Mouse (Mus musculus) MEL (cell line): ENCODE results near the gene Cbl. TPM values are rescaled to one million over a fixed set of nuclear protein-coding genes. Genes with fewer than 3 reads are reported as not detected.

Experiments used
- DNase-seq: peaks from one replicate; pipeline ENCODE4 v3.0.0; 2011; ENCODE audit warnings: low read depth, low spot score
- H3K27ac ChIP-seq: 2 replicates; pipeline ENCODE4 v1.5.1; 2012; ENCODE audit warnings: low read depth, mild to moderate bottlenecking, control low read depth, low read length, moderate library complexity; ENCODE audit not compliant: control insufficient read depth
- H3K27me3 ChIP-seq, 2 experiments: fragments of 150-350 bp in 1 of 2; sonication (generic) in 1 of 2; 2 replicates each; pipeline ENCODE4 v1.6.1; 2012; ENCODE audit warnings: low read length in 2 of 2, mild to moderate bottlenecking in 2 of 2, improper control_type of control experiment in 1 of 2, moderate library complexity in 1 of 2; ENCODE audit not compliant: insufficient read depth in 2 of 2, control insufficient read depth in 1 of 2
- H3K36me3 ChIP-seq, 2 experiments: 2 replicates each; pipeline ENCODE4 v1.6.1; 2012 to 2014; ENCODE audit warnings: low read length in 2 of 2, improper control_type of control experiment in 1 of 2, inconsistent platforms in 1 of 2, mild to moderate bottlenecking in 1 of 2; ENCODE audit not compliant: insufficient read depth in 2 of 2, control insufficient read depth in 1 of 2
- H3K4me1 ChIP-seq, 2 experiments: fragments of 150-350 bp in 1 of 2; sonication (generic) in 1 of 2; 2 replicates each; pipeline ENCODE4 v1.6.1; 2012; ENCODE audit warnings: low read length in 2 of 2, improper control_type of control experiment in 1 of 2, mild to moderate bottlenecking in 1 of 2; ENCODE audit not compliant: insufficient read depth in 2 of 2, control insufficient read depth in 1 of 2
- H3K4me3 ChIP-seq, 2 experiments: fragments of 150-350 bp in 1 of 2; sonication (generic) in 1 of 2; 2 replicates each; pipeline ENCODE4 v1.5.1; 2012; ENCODE audit warnings: low read depth in 2 of 2, low read length in 2 of 2, mild to moderate bottlenecking in 2 of 2, moderate library complexity in 2 of 2, control low read depth in 1 of 2, improper control_type of control experiment in 1 of 2; ENCODE audit not compliant: control insufficient read depth in 1 of 2, insufficient read depth in 1 of 2
- H3K79me2 ChIP-seq: 2 replicates; pipeline ENCODE4 v1.6.1; 2012; ENCODE audit warnings: mild to moderate bottlenecking, low read length, moderate library complexity; ENCODE audit not compliant: control insufficient read depth, poor library complexity, insufficient read depth
- H3K9ac ChIP-seq: 2 replicates; pipeline ENCODE4 v1.6.1; 2012; ENCODE audit warnings: low read depth, mild to moderate bottlenecking, control low read depth, low read length, moderate library complexity; ENCODE audit not compliant: control insufficient read depth, poor library complexity, severe bottlenecking
- H3K9me3 ChIP-seq: fragments of 150-350 bp; sonication (generic); replicated peaks from 2 replicates; pipeline ENCODE4 v1.6.1; 2012; ENCODE audit warnings: mild to moderate bottlenecking, low read length, improper control_type of control experiment, moderate library complexity; ENCODE audit not compliant: insufficient read depth
- CHD1 ChIP-seq: IDR thresholded peaks from 2 replicates; pipeline ENCODE4 v1.6.1; 2012; ENCODE audit warnings: low read depth, mild to moderate bottlenecking, inconsistent platforms, low read length, improper control_type of control experiment
- E2F4 ChIP-seq: IDR thresholded peaks from 2 replicates; pipeline ENCODE4 v1.6.1; 2011; ENCODE audit warnings: low read depth, low read length, improper control_type of control experiment, borderline replicate concordance
- ELF1 ChIP-seq: IDR thresholded peaks from 2 replicates; pipeline ENCODE4 v1.6.1; 2014; ENCODE audit warnings: low read depth, mild to moderate bottlenecking, inconsistent platforms, low read length, improper control_type of control experiment, moderate library complexity
- ETS1 ChIP-seq: IDR thresholded peaks from 2 replicates; pipeline ENCODE4 v1.6.1; 2012; ENCODE audit warnings: low read depth, mild to moderate bottlenecking, inconsistent platforms, low read length, improper control_type of control experiment, moderate library complexity
- GATA1 ChIP-seq: IDR thresholded peaks from 2 replicates; pipeline ENCODE4 v1.6.1; 2011; ENCODE audit warnings: low read depth, low read length, improper control_type of control experiment
- HCFC1 ChIP-seq: IDR thresholded peaks from 2 replicates; pipeline ENCODE4 v1.6.1; 2012; ENCODE audit warnings: low read depth, mild to moderate bottlenecking, inconsistent platforms, low read length, improper control_type of control experiment, moderate library complexity
- KAT2A ChIP-seq: conservative IDR thresholded peaks from 2 replicates; pipeline ENCODE4 v1.6.1; 2012; ENCODE audit warnings: low read depth, low read length, improper control_type of control experiment, inconsistent platforms
- MAFK ChIP-seq: IDR thresholded peaks from 2 replicates; pipeline ENCODE4 v1.6.1; 2011; ENCODE audit warnings: low read depth, mild to moderate bottlenecking, low read length, improper control_type of control experiment, borderline replicate concordance
- MAX ChIP-seq: IDR thresholded peaks from 2 replicates; pipeline ENCODE4 v1.6.1; 2011; ENCODE audit warnings: low read length, improper control_type of control experiment
- MXI1 ChIP-seq: IDR thresholded peaks from 2 replicates; pipeline ENCODE4 v1.6.1; 2011; ENCODE audit warnings: mild to moderate bottlenecking, low read depth, low read length, improper control_type of control experiment
- MYB ChIP-seq: IDR thresholded peaks from 2 replicates; pipeline ENCODE4 v1.6.1; 2011; ENCODE audit warnings: mild to moderate bottlenecking, low read depth, low read length, improper control_type of control experiment
- POLR2AphosphoS2 ChIP-seq: IDR thresholded peaks from 2 replicates; pipeline ENCODE4 v1.6.1; 2011; ENCODE audit warnings: low read length, improper control_type of control experiment
- POLR2AphosphoS5 ChIP-seq: IDR thresholded peaks from 2 replicates; pipeline ENCODE4 v1.6.1; 2012; ENCODE audit warnings: low read depth, borderline replicate concordance, mild to moderate bottlenecking, inconsistent platforms, low read length, moderate library complexity, mixed read lengths
- SIN3A ChIP-seq: IDR thresholded peaks from 2 replicates; pipeline ENCODE4 v1.6.1; 2012; ENCODE audit warnings: low read length, improper control_type of control experiment, inconsistent platforms
- TAL1 ChIP-seq: IDR thresholded peaks from 2 replicates; pipeline ENCODE4 v1.6.1; 2012; ENCODE audit warnings: mild to moderate bottlenecking, inconsistent platforms, low read length, moderate library complexity, mixed read lengths
- TBP ChIP-seq: IDR thresholded peaks from 2 replicates; pipeline ENCODE4 v1.8.0; 2011; ENCODE audit warnings: low read depth, low read length, improper control_type of control experiment
- UBTF ChIP-seq: IDR thresholded peaks from 2 replicates; pipeline ENCODE4 v1.6.1; 2012; ENCODE audit warnings: low read depth, mild to moderate bottlenecking, inconsistent platforms, low read length, improper control_type of control experiment, moderate library complexity, borderline replicate concordance; ENCODE audit not compliant: insufficient read depth
- USF1 ChIP-seq: IDR thresholded peaks from 2 replicates; pipeline ENCODE4 v1.6.1; 2014; ENCODE audit warnings: low read depth, mild to moderate bottlenecking, inconsistent platforms, low read length, improper control_type of control experiment, moderate library complexity
- USF2 ChIP-seq, 2 experiments: IDR thresholded peaks; 2 replicates each; pipeline ENCODE4 v1.6.1; 2011 to 2012; ENCODE audit warnings: improper control_type of control experiment in 2 of 2, low read length in 2 of 2, borderline replicate concordance in 1 of 2, inconsistent platforms in 1 of 2, low read depth in 1 of 2, mild to moderate bottlenecking in 1 of 2; ENCODE audit not compliant: insufficient read depth in 1 of 2
- ZC3H11A ChIP-seq: IDR thresholded peaks from 2 replicates; pipeline ENCODE4 v1.6.1; 2012; ENCODE audit warnings: low read depth, mild to moderate bottlenecking, inconsistent platforms, low read length, improper control_type of control experiment
- ZKSCAN1 ChIP-seq: IDR thresholded peaks from 2 replicates; pipeline ENCODE4 v1.6.1; 2012; ENCODE audit warnings: low read depth, mild to moderate bottlenecking, inconsistent platforms, low read length, improper control_type of control experiment, moderate library complexity
- ZMIZ1 ChIP-seq: IDR thresholded peaks from 2 replicates; pipeline ENCODE4 v1.6.1; 2012; ENCODE audit warnings: low read depth, mild to moderate bottlenecking, inconsistent platforms, low read length, improper control_type of control experiment, moderate library complexity
- polyA plus RNA-seq, 2 experiments: library from polyadenylated mRNA; stranded (reverse) in 1 of 2; unstranded in 1 of 2; fragments of >175 nt in 1 of 2; fragments of >200 nt in 1 of 2; gene quantifications; 2 replicates each; pipeline versions ENCODE4 v1.2.1 to v1.2.4; 2012; ENCODE audit warnings: low replicate concordance in 2 of 2, low read depth in 1 of 2; ENCODE audit not compliant: insufficient read length in 2 of 2, insufficient read depth in 1 of 2, missing spikeins in 1 of 2
- total RNA-seq: library from RNA; depleted of rRNA; stranded (reverse); fragments of 300-350 nt; gene quantifications from 2 replicates; pipeline ENCODE4 v1.2.3, GENCODE M21; 2012

The Cbl gene
- total and polyA plus RNA-seq, 3 experiments, result 9.1 to 41.1 (median 36.8) TPM

DNA sequence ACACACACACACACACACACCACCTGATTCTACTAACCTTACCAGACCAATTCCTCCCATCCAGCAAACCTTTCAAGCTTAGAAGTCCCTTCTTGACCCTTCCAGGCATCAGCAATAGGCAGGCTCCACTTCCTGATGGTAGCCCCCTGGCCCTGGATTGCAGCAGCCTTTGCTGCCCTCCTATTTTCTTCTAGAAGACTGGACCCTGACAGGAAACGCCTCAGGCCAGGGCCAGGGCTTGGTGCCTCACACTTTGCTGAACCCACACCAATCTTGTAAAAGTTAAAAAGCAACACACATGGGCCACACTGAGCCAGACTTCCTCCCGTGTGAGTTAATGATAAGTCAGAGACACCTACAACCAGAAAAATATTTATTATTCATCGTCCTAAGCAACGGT, 3.3 kb upstream of the Cbl start:
- Histone ChIP-seq H3K4me1 (peaks cover 0 to 2% of the 10 kb centered on the region in 2 experiments; a peak in 3 of 4 replicates), H3K4me3 (no peak overlapping the region), H3K36me3 (peaks cover 0 to 5% of the 10 kb centered on the region in 2 experiments; a peak in 2 of 4 replicates)
- TF ChIP-seq USF1 (no peak), MXI1 (no peak), SIN3A (no peak), TBP (no peak), USF2 (IDR thresholded peaks at IDR 0.05; ENCODE audit: borderline replicate concordance in 1 of 2, insufficient read depth in 1 of 2, low read depth in 1 of 2, low read length in 2 of 2) (no peak), ZKSCAN1 (no peak), POLR2AphosphoS5 (no peak), ELF1 (no peak), ZMIZ1 (no peak), KAT2A (no peak), GATA1 (no peak), MAFK (no peak), E2F4 (no peak)
- TF ChIP-seq, all 39 proteins: peak for 0
- no peaks in the 10 kb centered on the region for H3K9me3 ChIP-seq
- H3K9ac ChIP-seq, result no peak overlapping the region
- H3K79me2 ChIP-seq, result peaks cover 10% of the 10 kb centered on the region
- DNase-seq, result no peak
- H3K27ac ChIP-seq, result no peak overlapping the region
- H3K27me3 ChIP-seq, result no peaks in the 10 kb centered on the region

DNA sequence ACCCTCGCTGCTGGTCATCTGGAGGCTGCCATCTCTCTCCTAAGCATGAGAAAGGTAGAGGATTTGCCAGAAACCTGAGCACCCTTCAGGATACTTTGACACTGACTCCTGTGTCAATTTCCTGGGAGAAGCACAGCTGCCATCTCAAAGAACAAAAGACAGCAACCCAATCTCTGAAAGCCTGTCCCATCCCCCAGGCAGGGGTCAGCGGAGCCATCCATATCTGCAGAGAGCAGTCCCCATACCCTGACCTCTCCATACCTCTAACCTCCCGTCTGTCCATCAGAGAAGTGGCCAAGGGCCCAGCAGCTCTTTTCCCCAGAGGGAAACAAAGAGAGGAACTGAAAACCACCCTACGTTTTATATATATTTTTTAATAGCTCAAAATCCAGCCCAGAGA, 2.8 kb upstream of the Cbl start:
- no peaks in the 10 kb centered on the region for H3K9me3 ChIP-seq
- no peak overlapping the region for H3K9ac ChIP-seq
- peaks cover 15% of the 10 kb centered on the region for H3K79me2 ChIP-seq
- peaks cover 0 to 9% of the 10 kb centered on the region in 2 experiments; a peak in 2 of 4 replicates for H3K36me3 ChIP-seq
- peaks cover 0 to 6% of the 10 kb centered on the region in 2 experiments; a peak in 3 of 4 replicates for H3K4me1 ChIP-seq
- H3K27me3 ChIP-seq, result no peaks in the 10 kb centered on the region
- TF ChIP-seq MAFK (no peak), ZC3H11A (no peak), KAT2A (no peak), MYB (no peak), POLR2AphosphoS2 (no peak), TAL1 (no peak), CHD1 (no peak), USF1 (no peak), UBTF (no peak), ETS1 (no peak), HCFC1 (no peak), MAX (no peak)
- H3K27ac ChIP-seq, result no peak overlapping the region
- no peak for DNase-seq
- H3K4me3 ChIP-seq, result no peak overlapping the region
